Mouse (Mus musculus) MEL (cell line): ENCODE data around the gene Ostf1. TPM values are rescaled to one million over a fixed set of nuclear protein-coding genes. Genes with fewer than 3 reads are reported as not detected.

Source experiments
- DNase-seq: peaks from one replicate; pipeline ENCODE4 v3.0.0; 2011; ENCODE audit warnings: low read depth, low spot score
- H3K27ac ChIP-seq: 2 replicates; pipeline ENCODE4 v1.5.1; 2012; ENCODE audit warnings: low read depth, mild to moderate bottlenecking, control low read depth, low read length, moderate library complexity; ENCODE audit not compliant: control insufficient read depth
- H3K27me3 ChIP-seq, 2 experiments: fragments of 150-350 bp in 1 of 2; sonication (generic) in 1 of 2; 2 replicates each; pipeline ENCODE4 v1.6.1; 2012; ENCODE audit warnings: low read length in 2 of 2, mild to moderate bottlenecking in 2 of 2, improper control_type of control experiment in 1 of 2, moderate library complexity in 1 of 2; ENCODE audit not compliant: insufficient read depth in 2 of 2, control insufficient read depth in 1 of 2
- H3K36me3 ChIP-seq, 2 experiments: 2 replicates each; pipeline ENCODE4 v1.6.1; 2012 to 2014; ENCODE audit warnings: low read length in 2 of 2, improper control_type of control experiment in 1 of 2, inconsistent platforms in 1 of 2, mild to moderate bottlenecking in 1 of 2; ENCODE audit not compliant: insufficient read depth in 2 of 2, control insufficient read depth in 1 of 2
- H3K4me1 ChIP-seq, 2 experiments: fragments of 150-350 bp in 1 of 2; sonication (generic) in 1 of 2; 2 replicates each; pipeline ENCODE4 v1.6.1; 2012; ENCODE audit warnings: low read length in 2 of 2, improper control_type of control experiment in 1 of 2, mild to moderate bottlenecking in 1 of 2; ENCODE audit not compliant: insufficient read depth in 2 of 2, control insufficient read depth in 1 of 2
- H3K4me3 ChIP-seq, 2 experiments: fragments of 150-350 bp in 1 of 2; sonication (generic) in 1 of 2; 2 replicates each; pipeline ENCODE4 v1.5.1; 2012; ENCODE audit warnings: low read depth in 2 of 2, low read length in 2 of 2, mild to moderate bottlenecking in 2 of 2, moderate library complexity in 2 of 2, control low read depth in 1 of 2, improper control_type of control experiment in 1 of 2; ENCODE audit not compliant: control insufficient read depth in 1 of 2, insufficient read depth in 1 of 2
- H3K79me2 ChIP-seq: 2 replicates; pipeline ENCODE4 v1.6.1; 2012; ENCODE audit warnings: mild to moderate bottlenecking, low read length, moderate library complexity; ENCODE audit not compliant: control insufficient read depth, poor library complexity, insufficient read depth
- H3K9ac ChIP-seq: 2 replicates; pipeline ENCODE4 v1.6.1; 2012; ENCODE audit warnings: low read depth, mild to moderate bottlenecking, control low read depth, low read length, moderate library complexity; ENCODE audit not compliant: control insufficient read depth, poor library complexity, severe bottlenecking
- H3K9me3 ChIP-seq: fragments of 150-350 bp; sonication (generic); replicated peaks from 2 replicates; pipeline ENCODE4 v1.6.1; 2012; ENCODE audit warnings: mild to moderate bottlenecking, low read length, improper control_type of control experiment, moderate library complexity; ENCODE audit not compliant: insufficient read depth
- BHLHE40 ChIP-seq: IDR thresholded peaks from 2 replicates; pipeline ENCODE4 v1.6.1; 2012; ENCODE audit warnings: low read depth, mild to moderate bottlenecking, inconsistent platforms, low read length, improper control_type of control experiment, borderline replicate concordance
- CHD2 ChIP-seq: IDR thresholded peaks from 2 replicates; pipeline ENCODE4 v1.6.1; 2011; ENCODE audit warnings: low read length, improper control_type of control experiment
- CTCF ChIP-seq, 3 experiments: IDR thresholded peaks in 2 of 3; conservative IDR thresholded peaks in 1 of 3; 2 replicates each; pipeline ENCODE4 v1.5.1; 2011 to 2012; ENCODE audit warnings: low read length in 3 of 3, low read depth in 2 of 3, mild to moderate bottlenecking in 2 of 3, improper control_type of control experiment in 1 of 3, inconsistent platforms in 1 of 3, mixed read lengths in 1 of 3, moderate library complexity in 1 of 3; ENCODE audit not compliant: control insufficient read depth in 1 of 3, insufficient read depth in 1 of 3, poor library complexity in 1 of 3, severe bottlenecking in 1 of 3
- E2F4 ChIP-seq: IDR thresholded peaks from 2 replicates; pipeline ENCODE4 v1.6.1; 2011; ENCODE audit warnings: low read depth, low read length, improper control_type of control experiment, borderline replicate concordance
- ELF1 ChIP-seq: IDR thresholded peaks from 2 replicates; pipeline ENCODE4 v1.6.1; 2014; ENCODE audit warnings: low read depth, mild to moderate bottlenecking, inconsistent platforms, low read length, improper control_type of control experiment, moderate library complexity
- ETS1 ChIP-seq: IDR thresholded peaks from 2 replicates; pipeline ENCODE4 v1.6.1; 2012; ENCODE audit warnings: low read depth, mild to moderate bottlenecking, inconsistent platforms, low read length, improper control_type of control experiment, moderate library complexity
- JUND ChIP-seq: IDR thresholded peaks from 2 replicates; pipeline ENCODE4 v1.6.1; 2011; ENCODE audit warnings: low read depth, mild to moderate bottlenecking, improper control_type of control experiment, low read length
- MAX ChIP-seq: IDR thresholded peaks from 2 replicates; pipeline ENCODE4 v1.6.1; 2011; ENCODE audit warnings: low read length, improper control_type of control experiment
- MAZ ChIP-seq: IDR thresholded peaks from 2 replicates; pipeline ENCODE4 v1.6.1; 2012; ENCODE audit warnings: low read depth, mild to moderate bottlenecking, inconsistent platforms, low read length, improper control_type of control experiment
- MEF2A ChIP-seq: IDR thresholded peaks from 2 replicates; pipeline ENCODE4 v1.6.1; 2014; ENCODE audit warnings: low read depth, mild to moderate bottlenecking, inconsistent platforms, low read length, improper control_type of control experiment; ENCODE audit not compliant: poor library complexity, insufficient replicate concordance, severe bottlenecking; ENCODE audit errors: extremely low read depth
- MYB ChIP-seq: IDR thresholded peaks from 2 replicates; pipeline ENCODE4 v1.6.1; 2011; ENCODE audit warnings: mild to moderate bottlenecking, low read depth, low read length, improper control_type of control experiment
- MYC ChIP-seq: IDR thresholded peaks from 2 replicates; pipeline ENCODE4 v1.6.1; 2011; ENCODE audit warnings: low read depth, mild to moderate bottlenecking, low read length, improper control_type of control experiment, moderate library complexity
- NELFE ChIP-seq: IDR thresholded peaks from 2 replicates; pipeline ENCODE4 v1.6.1; 2011; ENCODE audit warnings: low read depth, low read length, improper control_type of control experiment
- NRF1 ChIP-seq: IDR thresholded peaks from 2 replicates; pipeline ENCODE4 v1.6.1; 2014; ENCODE audit warnings: low read depth, mild to moderate bottlenecking, inconsistent platforms, low read length, improper control_type of control experiment, moderate library complexity; ENCODE audit not compliant: poor library complexity, insufficient read depth, severe bottlenecking
- POLR2A ChIP-seq, 2 experiments: IDR thresholded peaks; 2 replicates each; pipeline ENCODE4 v1.6.1; 2011 to 2012; ENCODE audit warnings: low read length in 2 of 2, mild to moderate bottlenecking in 2 of 2, control low read depth in 1 of 2, improper control_type of control experiment in 1 of 2, low read depth in 1 of 2, moderate library complexity in 1 of 2; ENCODE audit not compliant: control insufficient read depth in 1 of 2, insufficient read depth in 1 of 2, poor library complexity in 1 of 2
- POLR2AphosphoS2 ChIP-seq: IDR thresholded peaks from 2 replicates; pipeline ENCODE4 v1.6.1; 2011; ENCODE audit warnings: low read length, improper control_type of control experiment
- POLR2AphosphoS5 ChIP-seq: IDR thresholded peaks from 2 replicates; pipeline ENCODE4 v1.6.1; 2012; ENCODE audit warnings: low read depth, borderline replicate concordance, mild to moderate bottlenecking, inconsistent platforms, low read length, moderate library complexity, mixed read lengths
- RCOR1 ChIP-seq: IDR thresholded peaks from 2 replicates; pipeline ENCODE4 v1.6.1; 2012; ENCODE audit warnings: low read depth, mild to moderate bottlenecking, inconsistent platforms, low read length, improper control_type of control experiment
- SIN3A ChIP-seq: IDR thresholded peaks from 2 replicates; pipeline ENCODE4 v1.6.1; 2012; ENCODE audit warnings: low read length, improper control_type of control experiment, inconsistent platforms
- SMC3 ChIP-seq: IDR thresholded peaks from 2 replicates; pipeline ENCODE4 v1.6.1; 2011; ENCODE audit warnings: low read depth, low read length, improper control_type of control experiment
- TAL1 ChIP-seq: IDR thresholded peaks from 2 replicates; pipeline ENCODE4 v1.6.1; 2012; ENCODE audit warnings: mild to moderate bottlenecking, inconsistent platforms, low read length, moderate library complexity, mixed read lengths
- TCF12 ChIP-seq: IDR thresholded peaks from 2 replicates; pipeline ENCODE4 v1.6.1; 2014; ENCODE audit warnings: low read depth, mild to moderate bottlenecking, inconsistent platforms, low read length, improper control_type of control experiment, moderate library complexity
- UBTF ChIP-seq: IDR thresholded peaks from 2 replicates; pipeline ENCODE4 v1.6.1; 2012; ENCODE audit warnings: low read depth, mild to moderate bottlenecking, inconsistent platforms, low read length, improper control_type of control experiment, moderate library complexity, borderline replicate concordance; ENCODE audit not compliant: insufficient read depth
- USF1 ChIP-seq: IDR thresholded peaks from 2 replicates; pipeline ENCODE4 v1.6.1; 2014; ENCODE audit warnings: low read depth, mild to moderate bottlenecking, inconsistent platforms, low read length, improper control_type of control experiment, moderate library complexity
- ZC3H11A ChIP-seq: IDR thresholded peaks from 2 replicates; pipeline ENCODE4 v1.6.1; 2012; ENCODE audit warnings: low read depth, mild to moderate bottlenecking, inconsistent platforms, low read length, improper control_type of control experiment
- ZKSCAN1 ChIP-seq: IDR thresholded peaks from 2 replicates; pipeline ENCODE4 v1.6.1; 2012; ENCODE audit warnings: low read depth, mild to moderate bottlenecking, inconsistent platforms, low read length, improper control_type of control experiment, moderate library complexity
- polyA plus RNA-seq, 2 experiments: library from polyadenylated mRNA; stranded (reverse) in 1 of 2; unstranded in 1 of 2; fragments of >175 nt in 1 of 2; fragments of >200 nt in 1 of 2; gene quantifications; 2 replicates each; pipeline versions ENCODE4 v1.2.1 to v1.2.4; 2012; ENCODE audit warnings: low replicate concordance in 2 of 2, low read depth in 1 of 2; ENCODE audit not compliant: insufficient read length in 2 of 2, insufficient read depth in 1 of 2, missing spikeins in 1 of 2
- total RNA-seq: library from RNA; depleted of rRNA; stranded (reverse); fragments of 300-350 nt; gene quantifications from 2 replicates; pipeline ENCODE4 v1.2.3, GENCODE M21; 2012

Gene Ostf1
- total and polyA plus RNA-seq, 3 experiments, result 117 to 162 TPM; not detected in 1

GRCm38 (mm10) chr19:18600611-18601010 lies 31.0 kb downstream of the Ostf1 start:
- H3K79me2 ChIP-seq, result peaks cover 4% of the 10 kb centered on the region; the same call in 1 of the 2 replicates
- peaks cover 10 to 12% of the 10 kb centered on the region in 2 experiments; a peak in 2 of 4 replicates for H3K4me1 ChIP-seq
- no peak overlapping the region for H3K27ac ChIP-seq
- no peak overlapping the region for H3K4me3 ChIP-seq
- H3K36me3 ChIP-seq, result peaks cover 6 to 16% of the 10 kb centered on the region in 2 experiments
- no peak for DNase-seq
- H3K9me3 ChIP-seq, result no peaks in the 10 kb centered on the region
- H3K27me3 ChIP-seq, result no peaks in the 10 kb centered on the region
- TF ChIP-seq MYC (no peak), RCOR1 (no peak)
- TF ChIP-seq, all 39 proteins: peak for 0
- H3K9ac ChIP-seq, result no peak overlapping the region

- DNase-seq, result no peak
Observed at GRCm38 (mm10) chr19:18599650-18600049, 32.0 kb downstream of the Ostf1 start.

GRCm38 (mm10) chr19:18599051-18599450 lies 32.6 kb downstream of the Ostf1 start:
- no peak for DNase-seq
- Histone ChIP-seq H3K9ac (no peak overlapping the region), H3K36me3 (peaks cover 6 to 18% of the 10 kb centered on the region in 2 experiments), H3K27ac (no peak overlapping the region; the same call in 1 of the 2 replicates), H3K79me2 (0 out of 2 replicates have a peak, but pooled peaks cover 3% of the 10 kb centered on the region), H3K27me3 (no peaks in the 10 kb centered on the region), H3K4me3 (no peak overlapping the region), H3K4me1 (peaks cover 10 to 14% of the 10 kb centered on the region in 2 experiments; a peak in 2 of 4 replicates), H3K9me3 (no peaks in the 10 kb centered on the region)
- TF ChIP-seq MAX, result no peak
- TF ChIP-seq USF1, result no peak
- no peak for TF ChIP-seq CHD2
- no peak for TF ChIP-seq SMC3
- no peak for TF ChIP-seq ETS1
- TF ChIP-seq JUND, result no peak
- no peak for TF ChIP-seq TCF12
- TF ChIP-seq SIN3A, result no peak
- TF ChIP-seq E2F4, result no peak
- no peak for TF ChIP-seq POLR2AphosphoS5
- no peak for TF ChIP-seq POLR2AphosphoS2
- TF ChIP-seq MYC, result no peak
- no peak for TF ChIP-seq BHLHE40
- no peak for TF ChIP-seq POLR2A (IDR thresholded peaks at IDR 0.05; ENCODE audit: control insufficient read depth in 1 of 2, insufficient read depth in 1 of 2, low read depth in 1 of 2, low read length in 2 of 2, poor library complexity in 1 of 2)
- no peak for TF ChIP-seq MAZ

More at GRCm38 (mm10) chr19:18599650-18600049, 32.0 kb downstream of the Ostf1 start:
- H3K4me1 ChIP-seq, result peaks cover 10 to 14% of the 10 kb centered on the region in 2 experiments; a peak in 2 of 4 replicates
- no peaks in the 10 kb centered on the region for H3K9me3 ChIP-seq
- no peak for TF ChIP-seq NELFE
- no peak for TF ChIP-seq NRF1
- no peak for TF ChIP-seq ZC3H11A
- TF ChIP-seq ELF1, result no peak
- TF ChIP-seq UBTF, result no peak
- TF ChIP-seq RCOR1, result no peak
- TF ChIP-seq CHD2, result no peak
- no peak for TF ChIP-seq ZKSCAN1
- no peak for TF ChIP-seq BHLHE40
- TF ChIP-seq ETS1, result no peak
- no peak for TF ChIP-seq TCF12
- TF ChIP-seq E2F4, result no peak
- TF ChIP-seq MEF2A, result no peak
- no peak for TF ChIP-seq POLR2A (IDR thresholded peaks at IDR 0.05; ENCODE audit: control insufficient read depth in 1 of 2, insufficient read depth in 1 of 2, low read depth in 1 of 2, low read length in 2 of 2, poor library complexity in 1 of 2)
- TF ChIP-seq TAL1, result no peak
- TF ChIP-seq MYB, result no peak
- TF ChIP-seq CTCF (IDR thresholded peaks at IDR 0.05 in 2 of 3, conservative IDR thresholded peaks at IDR 0.05 in 1 of 3; ENCODE audit: control insufficient read depth in 1 of 3, insufficient read depth in 1 of 3, low read depth in 2 of 3, low read length in 3 of 3, poor library complexity in 1 of 3, severe bottlenecking in 1 of 3), result no peak
- TF ChIP-seq MAX, result no peak
- no peak for TF ChIP-seq SIN3A
- H3K36me3 ChIP-seq, result peaks cover 6 to 18% of the 10 kb centered on the region in 2 experiments
- H3K27me3 ChIP-seq, result no peaks in the 10 kb centered on the region
- no peak overlapping the region for H3K27ac ChIP-seq
- H3K79me2 ChIP-seq, result 0 out of 2 replicates have a peak, but pooled peaks cover 3% of the 10 kb centered on the region
- H3K4me3 ChIP-seq, result no peak overlapping the region
- no peak overlapping the region for H3K9ac ChIP-seq
